Mouse (Mus musculus) stomach, embryonic 16.5 days (tissue): ENCODE results near the gene Podn. TPM values are rescaled to one million over a fixed set of nuclear protein-coding genes. Genes with fewer than 3 reads are reported as not detected.

ENCODE experiments used
- ATAC-seq: fragments of 200-750 bp; cut with Nextera tagmentation; 2 replicates; pipeline ENCODE4 v1.8.0; 2017; ENCODE audit warnings: moderate number of reproducible peaks, moderate TSS enrichment; ENCODE audit not compliant: insufficient read depth, low FRiP score
- H3K27ac ChIP-seq: fragments of 300-500 bp; sonication (generic); 2 replicates; pipeline ENCODE4 v1.5.1; 2014; ENCODE audit warnings: low read length
- H3K27me3 ChIP-seq: fragments of 300-500 bp; sonication (generic); 2 replicates; pipeline ENCODE4 v1.6.1; 2014; ENCODE audit warnings: low read length, control low read depth, mixed read lengths; ENCODE audit not compliant: control insufficient read depth, insufficient read depth
- H3K36me3 ChIP-seq: fragments of 300-500 bp; sonication (generic); 2 replicates; pipeline ENCODE4 v1.6.1; 2014; ENCODE audit warnings: low read length; ENCODE audit not compliant: control insufficient read depth, insufficient read depth
- H3K4me1 ChIP-seq: fragments of 300-500 bp; sonication (generic); 2 replicates; pipeline ENCODE4 v1.6.1; 2014; ENCODE audit warnings: low read length, control low read depth, mixed read lengths; ENCODE audit not compliant: control insufficient read depth, insufficient read depth
- H3K4me2 ChIP-seq: fragments of 300-500 bp; sonication (generic); 2 replicates; pipeline ENCODE4 v1.6.1; 2014; ENCODE audit warnings: low read depth, low read length, mixed read lengths
- H3K4me3 ChIP-seq: fragments of 300-500 bp; sonication (generic); replicated peaks from 2 replicates; pipeline ENCODE4 v1.5.1; 2014; ENCODE audit warnings: mild to moderate bottlenecking, low read length
- H3K9ac ChIP-seq: fragments of 300-500 bp; sonication (generic); 2 replicates; pipeline ENCODE4 v1.6.1; 2014; ENCODE audit warnings: low read length
- H3K9me3 ChIP-seq: fragments of 300-500 bp; sonication (generic); replicated peaks from 2 replicates; pipeline ENCODE4 v1.6.1; 2016; ENCODE audit warnings: low read length, control low read depth; ENCODE audit not compliant: control insufficient read depth
- WGBS: fragments of 180-500 bp; shearing (Covaris S2); extraction: QIAGEN DNeasy Blood & Tissue Kit; methylation state at CpG from one replicate; pipeline ENCODE4 v1.1.7; 2014; 5-methylcytosine and 5-hydroxymethylcytosine counted together
- polyA plus RNA-seq: library from polyadenylated mRNA; unstranded; fragments of >200 nt; fragmentation: Nextera tagmentation; extraction: Ambion mirVana; gene quantifications from 2 replicates; pipeline ENCODE4 v1.2.1, GENCODE M21; 2015

The Podn gene
- polyA plus RNA-seq, 1 experiment from 2014 or later = 1.2 TPM

DNA sequence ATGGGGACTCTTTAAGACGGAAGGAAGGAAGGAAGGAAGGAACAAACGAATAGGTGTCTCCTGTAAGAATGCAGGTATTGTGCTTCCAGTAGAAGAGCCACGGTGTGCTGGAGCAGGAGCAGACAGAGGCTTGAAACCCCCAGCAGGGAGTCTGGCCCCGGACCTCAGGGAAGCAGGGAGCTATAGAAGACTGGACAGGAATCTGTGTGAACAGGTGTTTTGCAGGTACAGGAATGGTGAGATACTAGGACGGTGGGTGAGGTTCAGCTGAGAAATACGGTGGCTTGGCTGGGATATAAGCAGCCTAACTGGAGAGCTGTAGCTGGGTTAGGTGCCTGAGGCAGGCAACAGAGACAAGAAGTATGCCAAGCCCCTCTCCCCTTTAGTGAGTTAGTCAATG is 76.1 kb downstream of the Podn start:
- Histone ChIP-seq H3K4me2 (no peak overlapping the region), H3K9me3 (no peaks in the 10 kb centered on the region), H3K36me3 (no peaks in the 10 kb centered on the region), H3K9ac (no peak overlapping the region), H3K27me3 (no peaks in the 10 kb centered on the region), H3K4me3 (no peak overlapping the region), H3K27ac (no peak overlapping the region), H3K4me1 (no peaks in the 10 kb centered on the region)
- 80% methylated on average over 6 of the region's 6 CpGs for WGBS
- ATAC-seq = no peak

DNA sequence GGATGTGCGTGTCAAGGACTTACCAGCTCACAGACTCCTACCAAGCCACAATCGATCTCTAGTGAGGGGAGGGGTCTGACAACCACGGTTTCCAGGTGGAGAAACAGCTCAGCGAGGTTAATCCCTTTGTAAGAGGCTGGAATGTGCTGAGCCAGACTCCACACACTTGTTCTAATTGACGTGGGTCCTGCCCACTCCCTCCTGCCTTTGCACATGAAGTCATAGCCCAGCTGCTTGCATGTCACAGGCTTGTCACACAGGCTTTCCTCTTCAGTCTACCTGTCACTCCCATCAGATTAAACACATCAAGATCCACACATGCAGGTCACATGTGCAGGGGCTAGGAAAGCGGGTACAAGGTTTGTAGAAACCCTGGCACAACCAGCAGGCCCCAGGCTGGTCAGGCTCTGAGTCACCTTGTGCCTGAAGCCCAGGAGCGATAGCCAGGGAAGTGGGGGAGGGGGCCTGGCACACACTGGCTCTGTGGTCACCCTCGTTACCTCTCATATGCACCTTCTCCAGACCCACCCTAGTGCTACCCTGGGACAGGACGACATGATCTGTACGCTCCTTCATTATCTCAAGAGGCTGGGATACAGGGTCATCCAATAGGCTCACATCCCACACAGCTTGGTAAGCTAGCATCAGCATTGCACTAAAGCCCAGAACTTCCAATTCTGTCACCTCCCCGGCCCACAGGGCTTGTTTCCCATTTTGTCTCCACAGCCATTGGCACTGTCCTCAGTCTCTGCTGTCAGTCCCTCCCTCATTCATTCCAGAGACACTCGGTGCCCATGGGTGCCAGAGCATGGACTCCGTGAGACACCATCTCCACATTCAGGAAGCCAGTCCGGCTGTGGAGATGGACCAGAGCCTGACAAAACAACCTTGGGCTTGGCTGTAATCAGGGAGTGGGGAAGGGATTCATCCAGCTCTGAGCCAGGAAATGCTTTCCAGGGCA is 77.0 kb downstream of the Podn start:
- H3K4me1 ChIP-seq = no peaks in the 10 kb centered on the region
- no peak overlapping the region for H3K4me2 ChIP-seq
- ATAC-seq = no peak
- no peak overlapping the region for H3K27ac ChIP-seq
- H3K36me3 ChIP-seq = no peaks in the 10 kb centered on the region
- H3K9ac ChIP-seq = no peak overlapping the region
- WGBS = 49% methylated on average over 13 of the region's 14 CpGs
- H3K9me3 ChIP-seq = no peaks in the 10 kb centered on the region
- H3K27me3 ChIP-seq = no peaks in the 10 kb centered on the region
- H3K4me3 ChIP-seq = no peak overlapping the region

DNA sequence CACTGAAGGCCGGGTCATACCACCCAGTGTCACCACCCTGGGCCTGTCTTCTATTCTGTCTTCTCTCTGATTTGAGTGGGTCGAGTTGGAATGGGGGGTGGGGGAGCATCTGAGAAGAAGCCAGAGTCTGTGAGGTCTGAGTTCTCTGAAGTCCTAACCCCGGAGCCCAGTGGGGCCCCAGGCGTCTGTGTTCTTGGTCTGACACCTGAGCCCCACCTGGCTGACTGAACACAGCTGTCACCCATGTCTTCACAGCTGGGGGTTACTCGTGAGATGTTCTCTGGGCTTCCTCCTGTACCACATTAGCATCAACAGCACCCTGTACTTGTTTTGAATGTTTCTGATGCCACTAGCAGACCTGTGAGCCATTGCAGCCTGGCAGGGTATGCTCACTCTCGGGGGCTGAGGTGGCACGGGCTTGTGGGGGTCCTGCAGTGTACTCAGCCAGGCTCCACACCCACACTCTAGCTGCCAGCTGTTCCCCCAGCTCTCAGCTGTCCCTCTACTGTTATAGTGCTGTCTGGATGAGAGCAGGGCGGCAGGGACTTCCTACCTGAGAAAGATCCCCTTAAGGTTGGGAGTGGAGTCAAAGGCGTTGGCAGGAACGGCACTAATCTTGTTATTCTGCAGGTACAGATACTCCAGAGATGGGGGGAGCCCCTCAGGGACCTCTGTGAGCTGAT is 77.9 kb downstream of the Podn start:
- Histone ChIP-seq H3K27ac (no peak overlapping the region), H3K36me3 (no peaks in the 10 kb centered on the region), H3K4me3 (no peak overlapping the region), H3K27me3 (no peaks in the 10 kb centered on the region), H3K9me3 (no peaks in the 10 kb centered on the region), H3K4me2 (no peak overlapping the region), H3K4me1 (no peaks in the 10 kb centered on the region), H3K9ac (no peak overlapping the region)
- WGBS = 40% methylated on average over 10 of the region's 10 CpGs
- no peak for ATAC-seq

DNA sequence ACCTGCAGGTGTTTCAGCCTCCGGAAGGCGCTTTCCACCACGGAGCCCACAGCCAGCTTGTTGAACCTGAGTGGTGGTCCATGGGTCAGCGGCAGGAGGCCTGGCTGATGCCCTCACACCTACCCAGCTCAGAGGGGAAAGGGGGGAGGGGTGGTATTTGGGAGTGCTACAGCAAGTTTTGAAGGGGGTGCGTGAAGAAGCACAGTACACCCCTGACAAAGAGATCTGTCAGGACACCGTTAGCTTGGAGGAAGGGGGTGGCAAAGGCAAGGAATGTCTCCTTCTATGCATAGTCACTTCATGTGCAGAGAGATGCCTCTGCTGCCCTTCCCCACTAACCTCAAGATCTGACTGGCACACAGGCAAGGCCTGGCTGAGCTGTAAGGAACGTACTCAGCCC is 78.4 kb downstream of the Podn start:
- Histone ChIP-seq H3K9ac (no peak overlapping the region), H3K4me2 (no peak overlapping the region), H3K36me3 (no peaks in the 10 kb centered on the region), H3K27me3 (no peaks in the 10 kb centered on the region), H3K9me3 (no peaks in the 10 kb centered on the region), H3K4me3 (no peak overlapping the region), H3K4me1 (no peaks in the 10 kb centered on the region), H3K27ac (no peak overlapping the region)
- no peak for ATAC-seq
- WGBS = 73% methylated on average over 7 of the region's 7 CpGs

DNA sequence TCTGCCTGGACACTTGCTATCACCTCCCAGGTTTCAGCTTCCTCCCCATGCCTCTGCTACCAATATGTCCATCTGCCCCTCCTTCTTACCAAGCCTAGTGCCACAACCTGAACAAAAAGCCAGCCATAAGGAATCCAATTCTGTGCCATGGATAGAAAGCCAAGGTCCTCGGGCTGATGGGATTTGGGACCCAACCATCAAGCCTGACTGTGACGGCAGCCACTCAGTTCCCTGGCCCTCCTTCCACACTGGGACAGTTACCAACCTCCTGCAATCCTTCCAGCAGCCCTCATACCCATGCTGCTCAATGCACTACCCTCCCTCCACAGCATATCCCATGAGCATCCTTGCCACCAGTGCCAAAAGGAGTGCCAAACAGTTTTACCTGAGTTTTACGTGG is 79.9 kb downstream of the Podn start:
- H3K9me3 ChIP-seq = no peaks in the 10 kb centered on the region
- no peaks in the 10 kb centered on the region for H3K36me3 ChIP-seq
- H3K27ac ChIP-seq = no peak overlapping the region
- no peak overlapping the region for H3K9ac ChIP-seq
- whole genome bisulfite sequencing = 85% methylated on average over 3 of the region's 3 CpGs
- no peak for ATAC-seq
- no peaks in the 10 kb centered on the region for H3K4me1 ChIP-seq
- no peaks in the 10 kb centered on the region for H3K27me3 ChIP-seq
- no peak overlapping the region for H3K4me2 ChIP-seq
- H3K4me3 ChIP-seq = no peak overlapping the region

DNA sequence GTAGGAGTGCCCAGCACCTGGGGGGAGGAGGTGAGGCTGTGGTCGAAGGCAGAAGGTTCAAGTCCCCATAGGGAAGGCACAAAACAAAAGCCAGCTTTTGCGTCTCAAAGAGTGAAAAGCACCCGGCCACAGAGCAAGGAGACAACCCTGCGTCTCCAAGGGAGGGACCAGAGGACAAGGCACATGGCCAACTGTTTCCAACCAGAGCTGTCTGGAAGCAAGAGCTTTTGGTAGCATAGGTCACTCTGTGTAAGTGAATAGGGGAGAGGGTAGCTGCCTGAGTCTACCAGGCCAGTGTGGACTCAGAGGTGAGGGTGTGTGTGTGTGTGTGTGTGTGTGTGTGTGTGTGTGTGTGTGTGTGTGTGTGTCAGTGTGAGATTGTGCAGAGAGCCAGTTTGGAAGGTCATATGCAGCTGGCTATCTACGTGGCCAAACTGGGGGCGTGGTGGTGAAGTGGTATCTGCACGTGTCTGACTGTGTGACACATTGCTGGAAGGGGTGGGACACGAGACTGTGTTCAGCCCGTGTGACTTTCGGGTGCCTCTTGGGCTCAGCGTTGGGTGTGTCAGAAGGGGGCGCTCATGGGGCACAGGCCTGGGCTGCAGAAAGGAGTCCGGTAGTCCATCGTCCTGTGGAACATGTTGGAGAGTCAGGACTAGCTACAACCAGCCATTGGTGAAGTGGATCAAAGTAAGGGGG is 81.0 kb downstream of the Podn start:
- Histone ChIP-seq H3K9me3 (no peaks in the 10 kb centered on the region), H3K36me3 (no peaks in the 10 kb centered on the region), H3K27me3 (no peaks in the 10 kb centered on the region), H3K4me1 (no peaks in the 10 kb centered on the region), H3K27ac (no peak overlapping the region), H3K4me2 (no peak overlapping the region), H3K4me3 (no peak overlapping the region), H3K9ac (no peak overlapping the region)
- WGBS = 66% methylated on average over 14 of the region's 14 CpGs
- ATAC-seq = peak; percentile 42; the same call in 1 of the 2 replicates

DNA sequence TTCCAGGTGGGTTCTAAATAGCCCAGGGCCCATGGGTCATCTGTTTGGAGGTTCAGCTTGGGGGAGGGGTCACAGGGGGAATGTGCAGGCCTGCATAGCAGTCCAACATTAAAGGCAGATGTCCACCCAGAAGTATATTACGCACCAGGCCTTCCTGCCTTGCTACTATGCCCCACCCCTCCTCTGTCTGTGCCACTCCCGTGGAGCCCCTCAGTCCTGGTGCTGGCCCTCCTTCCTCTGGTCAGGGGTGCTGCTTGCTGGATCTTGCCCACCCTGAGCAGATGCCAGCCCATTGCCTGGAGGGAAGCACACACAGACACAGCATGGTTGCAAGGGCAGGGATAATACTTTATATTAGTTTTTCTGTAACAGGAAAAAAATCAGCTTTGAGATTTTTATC is 81.8 kb downstream of the Podn start:
- H3K4me3 ChIP-seq = no peak overlapping the region

DNA sequence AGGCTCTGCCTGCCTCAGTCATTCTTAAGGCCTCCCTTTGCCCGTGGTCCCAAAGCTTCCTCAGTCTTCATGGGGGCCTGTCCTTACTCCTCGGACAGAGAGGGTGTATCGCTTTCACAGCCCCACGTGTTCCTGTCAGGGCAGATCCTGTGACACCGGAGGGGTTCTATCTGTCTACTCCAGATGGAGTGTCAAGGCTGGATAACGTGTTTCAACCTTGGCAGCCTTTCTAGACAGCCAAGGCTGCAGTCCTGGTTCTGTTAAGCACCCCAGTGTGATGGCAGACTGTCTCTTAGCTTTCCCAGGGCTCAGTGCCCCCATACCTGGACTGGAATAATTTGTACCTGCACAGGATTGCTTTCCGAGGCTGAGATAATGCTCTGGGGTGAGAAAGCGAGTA is 87.7 kb downstream of the Podn start:
- no peak overlapping the region for H3K4me2 ChIP-seq
- ATAC-seq = no peak
- H3K9ac ChIP-seq = no peak overlapping the region
- WGBS = 65% methylated on average over 8 of the region's 8 CpGs
- no peaks in the 10 kb centered on the region for H3K36me3 ChIP-seq
- H3K27ac ChIP-seq = no peak overlapping the region
- H3K4me3 ChIP-seq = no peak overlapping the region
- H3K27me3 ChIP-seq = no peaks in the 10 kb centered on the region
- no peaks in the 10 kb centered on the region for H3K9me3 ChIP-seq
- H3K4me1 ChIP-seq = peaks cover 6% of the 10 kb centered on the region

More for the DNA sequence above, 81.8 kb downstream of the Podn start:
- Histone ChIP-seq H3K27ac (no peak overlapping the region), H3K9me3 (no peaks in the 10 kb centered on the region), H3K4me2 (no peak overlapping the region), H3K36me3 (no peaks in the 10 kb centered on the region), H3K4me1 (no peaks in the 10 kb centered on the region), H3K9ac (no peak overlapping the region), H3K27me3 (no peaks in the 10 kb centered on the region)
- ATAC-seq = no peak
- 63% methylated on average over 2 of the region's 2 CpGs for WGBS
